8 mouse cellular contexts compared by ENCODE assay signal in genomic region chr1:133364022-133364630, GRCm38 (mm10). TPM values are rescaled to one million over a fixed set of nuclear protein-coding genes. Genes with fewer than 3 reads are reported as not detected.
DNase-seq lines count a peak whose midpoint lies in the region; ATAC-seq and TF ChIP-seq lines count a peak whose summit lies in the region.

No protein-coding gene starts in this region.

- no peak for TF ChIP-seq POLR2A in ES-Bruce4 (IDR thresholded peaks at IDR 0.05; ENCODE audit: insufficient read depth, low read length)

- no peak overlapping the region for H3K27ac ChIP-seq in heart, embryonic 12.5 days (ENCODE audit: poor library complexity, severe bottlenecking)
- no peak overlapping the region for H3K27ac ChIP-seq in ES-Bruce4 (ENCODE audit: insufficient read depth, low read length)
- H3K27ac ChIP-seq in forebrain, embryonic 14.5 days (ENCODE audit: low read depth, low read length): no peak overlapping the region
- no peak overlapping the region for H3K27ac ChIP-seq in liver, embryonic 14.5 days

- H3K4me1 ChIP-seq in heart, embryonic 12.5 days (replicated peaks): peaks cover 45% of the 10 kb centered on the region
- H3K4me1 ChIP-seq in ES-Bruce4 (ENCODE audit: control insufficient read depth, insufficient read depth, low read length): peaks cover 8% of the 10 kb centered on the region
- H3K4me1 ChIP-seq in forebrain, embryonic 14.5 days (ENCODE audit: control insufficient read depth, insufficient read depth, low read length): peaks cover 7% of the 10 kb centered on the region; the same call in 1 of the 2 replicates
- H3K4me1 ChIP-seq in liver, embryonic 14.5 days (replicated peaks; ENCODE audit: control insufficient read depth in 2 of 2, insufficient read depth in 2 of 2, low read length in 1 of 2): peaks cover 0 to 7% of the 10 kb centered on the region in 2 experiments; a peak in 3 of 4 replicates

- H3K9me3 ChIP-seq in heart, embryonic 12.5 days (replicated peaks): no peaks in the 10 kb centered on the region
- H3K9me3 ChIP-seq in ES-Bruce4 (replicated peaks; ENCODE audit: control insufficient read depth, insufficient read depth, low read length, poor library complexity, severe bottlenecking): no peaks in the 10 kb centered on the region
- H3K9me3 ChIP-seq in forebrain, embryonic 14.5 days (replicated peaks; ENCODE audit: control insufficient read depth, low read length): no peaks in the 10 kb centered on the region
- no peaks in the 10 kb centered on the region for H3K9me3 ChIP-seq in liver, embryonic 14.5 days (ENCODE audit: control insufficient read depth, low read length)

- no peak for DNase-seq in heart, adult 9 months (ENCODE audit: low spot score in 2 of 2)
- DNase-seq in forebrain, embryonic 14.5 days (ENCODE audit: low spot score): no peak
- DNase-seq in liver, embryonic 14.5 days (ENCODE audit: low read depth in 3 of 3, low spot score in 3 of 3): no peak
- no peak for DNase-seq in thymus, postnatal 4 days
- DNase-seq in natural killer cell, adult 2 months (ENCODE audit: low spot score in 2 of 2): no peak

- H3K4me2 ChIP-seq in heart, embryonic 12.5 days: peak overlapping the region; percentile 88
- peak overlapping the region; percentile 64 for H3K4me2 ChIP-seq in forebrain, embryonic 14.5 days (ENCODE audit: low read length)
- H3K4me2 ChIP-seq in liver, embryonic 14.5 days (ENCODE audit: low read depth): peak overlapping the region; percentile 49

- no peak for TF ChIP-seq CTCF in ES-Bruce4 (IDR thresholded peaks at IDR 0.05; ENCODE audit: low read depth, low read length)
- TF ChIP-seq CTCF in liver, embryonic 14.5 days (IDR thresholded peaks at IDR 0.05; ENCODE audit: low read depth): no peak

- H3K9ac ChIP-seq in heart, embryonic 12.5 days: peak overlapping the region; percentile 68
- peak overlapping the region; percentile 43 for H3K9ac ChIP-seq in ES-Bruce4 (ENCODE audit: low read depth, poor library complexity, severe bottlenecking)
- peak overlapping the region; percentile 69 for H3K9ac ChIP-seq in forebrain, embryonic 14.5 days (ENCODE audit: low read length)
- peak overlapping the region; percentile 27; the same call in 1 of the 2 replicates for H3K9ac ChIP-seq in liver, embryonic 14.5 days (replicated peaks)

- no peak for ATAC-seq in heart, embryonic 12.5 days (ENCODE audit: insufficient number of reproducible peaks, low FRiP score)
- ATAC-seq in forebrain, embryonic 14.5 days: peak; percentile 13
- no peak for ATAC-seq in liver, embryonic 14.5 days (ENCODE audit: insufficient read depth)
- ATAC-seq in megakaryocyte-erythroid progenitor cell, adult 5-6 weeks (replicated peaks; ENCODE audit: low FRiP score, low TSS enrichment, poor library complexity, severe bottlenecking): no peak

- no peak for TF ChIP-seq EP300 in ES-Bruce4 (IDR thresholded peaks at IDR 0.05; ENCODE audit: insufficient read depth, low read depth, low read length)
- TF ChIP-seq EP300 in liver, embryonic 14.5 days (IDR thresholded peaks at IDR 0.05; ENCODE audit: low read depth): no peak

- H3K36me3 ChIP-seq in heart, embryonic 12.5 days: no peaks in the 10 kb centered on the region
- no peaks in the 10 kb centered on the region for H3K36me3 ChIP-seq in ES-Bruce4 (ENCODE audit: control insufficient read depth, insufficient read depth, low read length, poor library complexity, severe bottlenecking)
- no peaks in the 10 kb centered on the region for H3K36me3 ChIP-seq in forebrain, embryonic 14.5 days (ENCODE audit: control insufficient read depth, insufficient read depth, low read length)
- H3K36me3 ChIP-seq in liver, embryonic 14.5 days (replicated peaks; ENCODE audit: control insufficient read depth, insufficient read depth, low read depth): no peaks in the 10 kb centered on the region

- H3K4me3 ChIP-seq in heart, embryonic 12.5 days: peak overlapping the region; percentile 61
- peak overlapping the region; percentile 60 for H3K4me3 ChIP-seq in ES-Bruce4 (ENCODE audit: low read depth, low read length)
- peak overlapping the region; percentile 45 for H3K4me3 ChIP-seq in forebrain, embryonic 14.5 days (ENCODE audit: low read depth, low read length)
- H3K4me3 ChIP-seq in liver, embryonic 14.5 days (ENCODE audit: insufficient read depth in 1 of 2, low read depth in 2 of 2, low read length in 2 of 2): peak overlapping the region; percentile 41 to 43

- peaks cover 36% of the 10 kb centered on the region for H3K27me3 ChIP-seq in heart, embryonic 12.5 days (replicated peaks)
- no peaks in the 10 kb centered on the region for H3K27me3 ChIP-seq in ES-Bruce4 (ENCODE audit: control insufficient read depth, insufficient read depth, low read length, poor library complexity, severe bottlenecking)
- peaks cover 20% of the 10 kb centered on the region; the same call in 1 of the 2 replicates for H3K27me3 ChIP-seq in forebrain, embryonic 14.5 days (replicated peaks; ENCODE audit: control insufficient read depth, insufficient read depth, low read length)
- H3K27me3 ChIP-seq in liver, embryonic 14.5 days (ENCODE audit: control insufficient read depth, insufficient read depth, low read length): peaks cover 19% of the 10 kb centered on the region

- 3% methylated on average over 27 of the region's 27 CpGs for WGBS in heart, embryonic 12.5 days
- WGBS in forebrain, embryonic 14.5 days: under 1% methylated on average over 27 of the region's 27 CpGs
- 5% methylated on average over 27 of the region's 27 CpGs for WGBS in liver, embryonic 14.5 days (ENCODE audit: insufficient replicate concordance)

RNA-seq across cellular contexts. Expression of gene Etnk2, which starts 0.8 kb away (rescaled TPM):
- 1.7 and 2.1 TPM in 2 replicates for polyA plus RNA-seq in heart, embryonic 12.5 days (2016; fragmentation: Nextera tagmentation; extraction: Ambion mirVana)
- 3.3 and 3.4 TPM in 2 replicates for polyA plus RNA-seq in ES-Bruce4 (2011; ENCODE audit: insufficient read depth, insufficient read length, low read depth, missing spikeins)
- polyA plus RNA-seq in forebrain, embryonic 14.5 days (2014; fragmentation: Nextera tagmentation; extraction: Ambion mirVana): 4.2 and 5.0 TPM in 2 replicates
- 3.4 and 3.7 TPM in 2 replicates for polyA plus RNA-seq in liver, embryonic 14.5 days (2012; rRNA removed)
- polyA plus RNA-seq in liver, embryonic 14.5 days (2014; fragmentation: Nextera tagmentation; extraction: Ambion mirVana): 4.9 and 5.5 TPM in 2 replicates
- total RNA-seq in megakaryocyte-erythroid progenitor cell, adult 5-6 weeks (2014; fragmentation: Nextera tagmentation): not detected in 2 replicates
- total RNA-seq in megakaryocyte-erythroid progenitor cell, adult 5-6 weeks (2017): not detected in 2 replicates

RNA-seq across cellular contexts. Expression of gene Ren1, which starts 13.8 kb away (rescaled TPM):
- polyA plus RNA-seq in heart, embryonic 12.5 days (2016; fragmentation: Nextera tagmentation; extraction: Ambion mirVana): 0.18 TPM in 1 of 2 replicates, not detected in the other
- not detected in 2 replicates for polyA plus RNA-seq in ES-Bruce4 (2011; ENCODE audit: insufficient read depth, insufficient read length, low read depth, missing spikeins)
- 0.22 TPM in 1 of 2 replicates, not detected in the other for polyA plus RNA-seq in forebrain, embryonic 14.5 days (2014; fragmentation: Nextera tagmentation; extraction: Ambion mirVana)
- 0.41 and 0.50 TPM in 2 replicates for polyA plus RNA-seq in liver, embryonic 14.5 days (2012; rRNA removed)
- 0.57 and 0.90 TPM in 2 replicates for polyA plus RNA-seq in liver, embryonic 14.5 days (2014; fragmentation: Nextera tagmentation; extraction: Ambion mirVana)
- not detected in 2 replicates for total RNA-seq in megakaryocyte-erythroid progenitor cell, adult 5-6 weeks (2014; fragmentation: Nextera tagmentation)
- total RNA-seq in megakaryocyte-erythroid progenitor cell, adult 5-6 weeks (2017): not detected in 2 replicates

RNA-seq across cellular contexts. Expression of gene Kiss1, which starts 42.5 kb away (rescaled TPM):
- polyA plus RNA-seq in heart, embryonic 12.5 days (2016; fragmentation: Nextera tagmentation; extraction: Ambion mirVana): not detected in 2 replicates
- polyA plus RNA-seq in ES-Bruce4 (2011; ENCODE audit: insufficient read depth, insufficient read length, low read depth, missing spikeins): not detected in 2 replicates
- not detected in 2 replicates for polyA plus RNA-seq in forebrain, embryonic 14.5 days (2014; fragmentation: Nextera tagmentation; extraction: Ambion mirVana)
- polyA plus RNA-seq in liver, embryonic 14.5 days (2012; rRNA removed): not detected in 2 replicates
- polyA plus RNA-seq in liver, embryonic 14.5 days (2014; fragmentation: Nextera tagmentation; extraction: Ambion mirVana): not detected in 2 replicates
- total RNA-seq in megakaryocyte-erythroid progenitor cell, adult 5-6 weeks (2014; fragmentation: Nextera tagmentation): not detected in 2 replicates
- not detected in 2 replicates for total RNA-seq in megakaryocyte-erythroid progenitor cell, adult 5-6 weeks (2017)

RNA-seq across cellular contexts. Expression of gene Golt1a, which starts 54.5 kb away (rescaled TPM):
- not detected in 2 replicates for polyA plus RNA-seq in heart, embryonic 12.5 days (2016; fragmentation: Nextera tagmentation; extraction: Ambion mirVana)
- polyA plus RNA-seq in ES-Bruce4 (2011; ENCODE audit: insufficient read depth, insufficient read length, low read depth, missing spikeins): not detected in 2 replicates
- polyA plus RNA-seq in forebrain, embryonic 14.5 days (2014; fragmentation: Nextera tagmentation; extraction: Ambion mirVana): not detected in 2 replicates
- 2.8 and 3.3 TPM in 2 replicates for polyA plus RNA-seq in liver, embryonic 14.5 days (2012; rRNA removed)
- polyA plus RNA-seq in liver, embryonic 14.5 days (2014; fragmentation: Nextera tagmentation; extraction: Ambion mirVana): 8.0 and 9.1 TPM in 2 replicates
- total RNA-seq in megakaryocyte-erythroid progenitor cell, adult 5-6 weeks (2014; fragmentation: Nextera tagmentation): not detected in 2 replicates
- total RNA-seq in megakaryocyte-erythroid progenitor cell, adult 5-6 weeks (2017): not detected in 2 replicates
